Mouse (Mus musculus): Measurements from ENCODE around the gene Actg2. TPM values are rescaled to one million over a fixed set of nuclear protein-coding genes. Genes with fewer than 3 reads are reported as not detected.
A peak's percentile ranks its signal among the peaks of the same experiment; 100 is the strongest.
"Not testable (repeated sequence)": the region's sequence is repeated elsewhere in the genome, so short reads cannot be mapped to it uniquely, and the experiment has no call there.

Actg2 gene
- polyA plus RNA-seq (2015; fragmentation: Nextera tagmentation; extraction: Ambion mirVana): 2.0 and 2.8 TPM in 2 replicates

DNA sequence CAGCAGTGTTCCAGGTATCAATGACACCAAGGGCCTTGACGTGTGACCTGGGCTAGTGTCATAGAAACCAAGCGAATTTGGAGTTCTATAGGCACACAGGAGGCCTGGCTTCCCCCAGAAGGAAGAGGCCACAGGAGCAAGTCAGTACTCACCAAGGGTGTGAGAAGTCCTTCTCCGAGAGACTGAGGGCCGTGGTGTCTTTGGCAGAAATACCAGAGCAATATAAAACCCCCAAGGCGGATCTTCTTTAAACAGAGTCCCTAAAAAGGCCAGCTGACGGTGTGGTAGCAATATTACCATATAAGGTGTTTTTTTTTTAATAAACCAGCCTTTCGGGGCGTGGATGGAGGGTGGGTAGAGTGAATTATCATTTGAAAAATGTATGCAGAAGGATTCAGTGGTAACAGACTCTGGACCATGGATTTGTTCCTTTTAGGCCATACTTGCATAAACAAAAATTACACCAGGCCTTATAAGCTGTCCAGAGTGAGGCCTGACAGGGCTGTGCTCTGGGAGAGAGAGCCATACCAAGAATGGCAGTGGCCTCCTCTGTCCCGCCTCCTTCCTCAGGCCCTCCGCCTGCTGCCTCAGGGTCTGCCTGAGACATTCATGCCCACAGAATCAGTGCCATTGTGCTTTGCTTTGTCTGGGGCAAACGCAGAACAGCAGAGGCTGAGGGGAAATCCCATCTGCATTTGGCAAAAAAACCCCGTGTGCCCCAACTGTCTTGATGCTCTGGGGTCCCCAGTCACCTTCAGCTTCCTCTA lies at the start of gene Actg2:
Gene Actg2, minus strand, starts transcription at position 238 of the 767 bp plus-strand sequence.
- ATAC-seq (ENCODE audit: low FRiP score): no peak
- Histone ChIP-seq H3K27me3 (peaks cover 3% of the 10 kb centered on the region; the same call in 1 of the 2 replicates), H3K4me2 (no peak within 1 kb of the TSS), H3K27ac (no peak within 1 kb of the TSS), H3K36me3 (peaks cover under 1% of the 10 kb centered on the region; the same call in 1 of the 2 replicates), H3K9me3 (no peaks in the 10 kb centered on the region), H3K4me1 (replicated peaks) (0 out of 2 replicates have a peak, but pooled peaks cover 7% of the 10 kb centered on the region), H3K4me3 (no peak within 1 kb of the TSS), H3K9ac (no peak within 1 kb of the TSS)
- WGBS: 64% methylated on average over 12 of the region's 12 CpGs

DNA sequence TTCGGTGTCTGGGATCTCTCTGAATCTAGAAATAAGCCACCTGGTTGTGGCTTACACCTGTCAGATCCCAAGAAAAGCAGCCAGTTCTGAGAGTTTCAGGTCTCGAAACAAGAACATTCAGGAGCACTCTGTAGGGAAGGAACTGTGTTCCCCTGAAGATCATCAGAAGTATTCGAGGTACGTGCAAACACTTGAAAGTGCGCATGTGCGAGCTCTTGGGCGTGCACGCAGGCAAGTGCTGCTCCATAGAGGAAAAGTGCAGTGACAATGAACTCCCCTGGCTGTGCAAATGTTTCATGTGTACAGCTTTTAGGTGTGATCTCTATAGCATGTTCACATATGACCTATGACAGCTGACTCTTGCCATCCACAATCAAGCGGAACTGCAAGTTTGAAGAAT lies 49.3 kb upstream of the Actg2 start:
- H3K36me3 ChIP-seq; H3K27me3 ChIP-seq; H3K4me3 ChIP-seq; H3K4me2 ChIP-seq; H3K9me3 ChIP-seq; H3K4me1 ChIP-seq (replicated peaks); ATAC-seq (ENCODE audit: low FRiP score); H3K27ac ChIP-seq; H3K9ac ChIP-seq: not testable (repeated sequence)
- 89% methylated on average over 9 of the region's 9 CpGs for WGBS

DNA sequence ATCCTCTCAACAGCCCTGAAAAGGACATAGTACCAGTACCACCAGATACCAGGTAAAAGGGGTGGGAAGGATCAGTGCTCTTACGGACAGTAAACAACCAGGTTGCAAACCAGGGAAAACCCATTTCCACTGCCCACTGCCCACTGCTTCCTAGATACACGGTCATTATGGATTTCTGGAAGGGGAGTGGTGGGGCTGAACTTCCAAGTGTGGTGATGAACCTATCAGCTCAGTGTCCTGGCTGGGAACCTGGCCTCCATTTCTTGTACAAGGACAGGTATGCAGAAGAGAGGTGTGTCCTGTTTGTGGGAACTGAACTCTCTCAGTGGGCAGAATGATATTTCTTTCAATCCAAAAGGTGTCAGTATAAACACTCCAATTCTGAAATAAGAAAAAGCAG lies 47.5 kb upstream of the Actg2 start:
- Histone ChIP-seq H3K4me2 (no peak overlapping the region), H3K4me1 (replicated peaks) (0 out of 2 replicates have a peak, but pooled peaks cover 4% of the 10 kb centered on the region), H3K27me3 (peaks cover 8% of the 10 kb centered on the region), H3K9me3 (no peaks in the 10 kb centered on the region), H3K27ac (no peak overlapping the region), H3K9ac (no peak overlapping the region), H3K36me3 (no peaks in the 10 kb centered on the region), H3K4me3 (no peak overlapping the region)
- 79% methylated on average over 2 of the region's 2 CpGs for WGBS
- no peak for ATAC-seq (ENCODE audit: low FRiP score)

DNA sequence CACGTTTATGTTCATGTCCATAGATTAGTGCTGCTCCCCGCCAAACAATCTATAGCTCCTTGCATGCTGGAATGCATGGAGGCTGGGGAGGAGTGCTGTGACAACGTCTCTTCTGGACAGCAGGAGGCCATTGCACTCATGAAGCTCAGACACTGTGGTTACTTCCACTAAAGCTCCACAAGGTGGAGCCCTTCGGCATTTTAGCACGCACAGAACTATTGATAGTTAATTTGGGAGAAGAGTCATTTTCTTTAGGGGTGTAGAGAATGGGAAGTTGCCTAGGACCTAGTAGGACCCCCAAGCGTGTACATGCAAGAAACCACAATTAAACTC lies 46.8 kb upstream of the Actg2 start:
- 0 out of 2 replicates have a peak overlapping the region, but pooled peaks have one; percentile 19 for H3K9ac ChIP-seq
- H3K36me3 ChIP-seq: no peaks in the 10 kb centered on the region
- no peak overlapping the region for H3K27ac ChIP-seq
- peaks cover 8% of the 10 kb centered on the region for H3K27me3 ChIP-seq
- no peaks in the 10 kb centered on the region for H3K9me3 ChIP-seq
- H3K4me1 ChIP-seq (replicated peaks): 0 out of 2 replicates have a peak, but pooled peaks cover 4% of the 10 kb centered on the region
- ATAC-seq (ENCODE audit: low FRiP score): peak; percentile 80
- 1% methylated on average over 6 of the region's 6 CpGs for WGBS
- peak overlapping the region; percentile 22 for H3K4me2 ChIP-seq
- no peak overlapping the region for H3K4me3 ChIP-seq

DNA sequence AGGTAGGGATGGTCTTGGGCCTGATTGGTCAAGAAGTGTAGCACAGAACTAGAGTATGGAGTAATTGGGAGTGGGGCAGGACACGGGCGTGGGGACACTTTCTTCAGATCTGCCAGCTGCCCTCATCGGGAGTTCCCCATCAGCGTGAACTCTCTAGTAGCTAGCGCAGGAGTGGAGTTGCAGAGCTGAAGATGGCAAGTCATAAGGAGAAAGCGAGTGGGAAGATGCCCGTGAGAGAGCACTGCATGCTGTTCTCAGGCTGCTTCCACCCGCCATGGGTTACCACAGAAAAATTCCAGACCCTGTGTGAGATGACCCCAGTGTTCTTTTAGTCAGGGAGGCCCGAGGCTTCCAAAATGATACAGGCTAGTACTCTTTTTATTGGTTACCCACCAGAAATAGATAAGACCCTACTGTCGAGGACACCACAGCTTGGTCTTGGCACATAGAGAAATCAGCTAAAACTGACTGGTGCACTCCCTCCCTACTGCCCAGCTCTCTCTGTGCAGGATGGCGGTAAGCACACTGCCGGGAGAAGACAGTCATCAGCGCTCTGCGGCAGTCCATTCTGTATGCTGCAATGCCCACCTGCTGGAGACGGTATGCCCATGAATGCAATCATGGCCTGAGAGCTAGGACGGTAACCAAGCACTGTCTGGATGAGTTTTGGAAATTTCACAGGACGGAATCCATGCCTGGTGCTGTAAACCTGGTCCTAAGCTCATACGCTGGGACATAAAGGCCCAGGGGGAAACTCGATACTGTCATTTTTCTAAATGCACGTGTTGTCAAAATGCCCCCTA lies 46.3 kb upstream of the Actg2 start:
- H3K27ac ChIP-seq: no peak overlapping the region

DNA sequence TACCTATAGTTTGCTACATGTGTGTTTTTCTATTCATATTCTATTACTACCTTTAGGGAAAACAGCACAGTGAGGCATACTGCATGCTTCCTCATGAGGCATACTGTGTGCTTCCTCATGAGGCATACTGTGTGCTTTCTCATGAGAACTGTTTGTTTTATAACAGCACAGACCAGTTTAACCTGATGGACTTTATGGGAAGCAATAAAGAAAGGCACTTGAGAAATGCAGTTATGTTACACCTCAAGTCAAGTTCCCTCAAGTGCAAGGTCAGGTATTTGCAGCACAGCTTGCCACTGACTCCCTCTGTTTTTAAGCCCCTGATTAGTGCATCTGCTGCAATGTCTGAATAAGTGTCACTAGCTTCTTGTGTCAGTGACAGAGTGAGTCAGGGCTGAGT lies 41.5 kb upstream of the Actg2 start:
- H3K36me3 ChIP-seq: no peaks in the 10 kb centered on the region
- H3K9ac ChIP-seq: no peak overlapping the region
- no peak for ATAC-seq (ENCODE audit: low FRiP score)
- peaks cover 23% of the 10 kb centered on the region for H3K27me3 ChIP-seq
- no peak overlapping the region for H3K27ac ChIP-seq
- no peaks in the 10 kb centered on the region for H3K9me3 ChIP-seq
- no peak overlapping the region for H3K4me3 ChIP-seq
- no peak overlapping the region for H3K4me2 ChIP-seq
- peaks cover 10% of the 10 kb centered on the region for H3K4me1 ChIP-seq (replicated peaks)

More for the DNA sequence above, 46.3 kb upstream of the Actg2 start:
- Histone ChIP-seq H3K9ac (0 out of 2 replicates have a peak overlapping the region, but pooled peaks have one; percentile 19), H3K4me3 (no peak overlapping the region), H3K4me2 (peak overlapping the region; percentile 22), H3K27me3 (peaks cover 8% of the 10 kb centered on the region), H3K36me3 (no peaks in the 10 kb centered on the region), H3K9me3 (no peaks in the 10 kb centered on the region), H3K4me1 (replicated peaks) (0 out of 2 replicates have a peak, but pooled peaks cover 4% of the 10 kb centered on the region)
- peak; percentile 28; the same call in 1 of the 2 replicates for ATAC-seq (ENCODE audit: low FRiP score)
- 42% methylated on average over 20 of the region's 20 CpGs for WGBS

DNA sequence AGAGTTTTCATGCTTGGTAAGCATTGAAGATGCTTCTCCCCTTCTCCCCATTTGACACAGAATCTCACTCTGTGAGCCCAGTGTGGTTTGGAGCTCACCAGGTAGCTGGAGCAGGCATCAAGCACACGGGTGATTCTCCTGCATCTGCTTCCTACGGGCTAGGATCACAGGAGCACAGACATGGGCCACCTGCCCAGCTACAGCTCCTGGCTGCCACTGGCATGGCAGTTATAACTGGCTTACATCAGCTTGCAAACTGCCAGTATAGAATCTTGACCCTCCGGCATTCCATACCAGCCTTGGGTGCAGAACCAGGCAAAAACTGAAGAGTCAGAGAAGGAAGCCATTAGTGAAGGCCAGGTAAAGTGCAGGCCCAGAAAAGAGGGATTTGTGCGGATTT lies 39.5 kb upstream of the Actg2 start:
- Histone ChIP-seq H3K27ac (no peak overlapping the region), H3K4me3 (no peak overlapping the region), H3K9ac (no peak overlapping the region), H3K9me3 (no peaks in the 10 kb centered on the region), H3K27me3 (peaks cover 19% of the 10 kb centered on the region), H3K4me1 (replicated peaks) (peaks cover 21% of the 10 kb centered on the region), H3K4me2 (no peak overlapping the region), H3K36me3 (no peaks in the 10 kb centered on the region)
- WGBS: 78% methylated on average over 4 of the region's 4 CpGs
- ATAC-seq (ENCODE audit: low FRiP score): no peak

DNA sequence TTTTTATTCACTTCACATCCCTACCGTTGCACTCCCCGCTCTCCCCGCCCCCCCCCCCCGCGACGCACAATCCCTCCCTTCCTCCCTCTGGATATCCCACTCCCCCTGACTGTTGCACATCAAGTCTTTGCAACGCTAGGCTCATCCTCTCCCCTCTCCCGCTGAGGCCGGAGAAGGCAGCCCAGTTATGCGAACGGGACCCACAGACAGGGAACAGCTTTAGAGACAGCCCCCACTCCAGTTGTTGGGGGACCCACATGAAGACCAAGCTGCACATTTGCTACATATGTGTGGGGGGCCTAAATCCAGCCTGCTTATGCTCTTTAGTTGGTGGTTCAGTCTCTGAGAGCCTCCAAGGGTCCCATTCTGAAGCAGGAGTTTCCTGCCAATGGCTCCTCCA lies 36.6 kb upstream of the Actg2 start, which contains the start of gene Stambp:
Gene Stambp, minus strand, starts transcription at position 59 of the 400 bp plus-strand sequence.
- ATAC-seq (ENCODE audit: low FRiP score): peak; percentile 88
- Histone ChIP-seq H3K9ac (peak within 1 kb of the TSS; percentile 91), H3K4me2 (peak within 1 kb of the TSS; percentile 82), H3K36me3 (peaks cover 17% of the 10 kb centered on the region), H3K27ac (peak within 1 kb of the TSS; percentile 95), H3K4me1 (replicated peaks) (peaks cover 32% of the 10 kb centered on the region), H3K27me3 (peaks cover 15% of the 10 kb centered on the region; the same call in 1 of the 2 replicates), H3K4me3 (peak within 1 kb of the TSS; percentile 84), H3K9me3 (no peaks in the 10 kb centered on the region)
- WGBS: 0% methylated on average over 8 of the region's 11 CpGs

DNA sequence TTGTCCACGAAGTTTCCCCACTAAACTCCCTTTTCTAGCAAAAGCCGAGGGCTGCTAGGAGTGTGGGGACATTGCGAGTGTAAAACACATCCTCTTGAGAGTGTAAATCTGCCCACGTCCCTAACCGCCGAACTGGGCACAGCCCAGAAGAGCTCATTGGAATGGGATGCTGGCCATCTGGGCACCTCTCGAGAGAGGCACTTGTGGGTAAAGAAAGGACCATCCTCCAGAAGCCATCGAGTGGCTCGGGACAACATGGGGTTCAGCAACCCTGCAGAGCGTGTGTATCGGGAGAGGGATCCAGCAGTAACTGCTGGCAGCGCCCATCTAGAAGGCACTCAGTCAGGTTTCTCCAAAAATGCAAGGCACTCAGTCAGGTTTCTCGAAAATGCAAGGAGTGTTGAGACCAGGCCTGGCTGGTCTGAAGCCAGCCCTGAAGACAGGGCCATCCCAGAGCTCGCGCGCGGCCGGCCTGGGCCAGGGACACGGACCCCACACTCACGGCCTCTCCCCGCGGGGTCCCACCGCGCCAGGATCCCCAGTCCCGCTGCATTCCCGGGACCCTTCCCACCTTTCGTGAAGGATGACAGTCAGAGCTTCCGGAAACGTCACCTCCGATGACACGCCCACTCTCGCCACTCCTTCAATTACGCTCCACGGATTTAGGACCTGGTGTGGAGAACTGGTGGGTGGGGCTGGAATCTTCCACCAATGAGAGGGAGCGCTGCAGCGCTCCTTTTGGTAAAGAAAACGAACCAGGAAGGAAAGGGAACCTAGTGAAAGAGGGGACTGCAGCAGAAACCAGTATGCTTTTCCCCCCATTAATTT lies 36.0 kb upstream of the Actg2 start:
- Histone ChIP-seq H3K9ac (peak overlapping the region; percentile 91), H3K4me1 (replicated peaks) (peaks cover 32% of the 10 kb centered on the region), H3K4me2 (peak overlapping the region; percentile 82), H3K27me3 (peaks cover 13% of the 10 kb centered on the region; the same call in 1 of the 2 replicates), H3K9me3 (no peaks in the 10 kb centered on the region), H3K4me3 (peak overlapping the region; percentile 84), H3K36me3 (peaks cover 21% of the 10 kb centered on the region), H3K27ac (peak overlapping the region; percentile 95)
- 6% methylated on average over 37 of the region's 37 CpGs for WGBS
- ATAC-seq (ENCODE audit: low FRiP score): peak; percentile 98

DNA sequence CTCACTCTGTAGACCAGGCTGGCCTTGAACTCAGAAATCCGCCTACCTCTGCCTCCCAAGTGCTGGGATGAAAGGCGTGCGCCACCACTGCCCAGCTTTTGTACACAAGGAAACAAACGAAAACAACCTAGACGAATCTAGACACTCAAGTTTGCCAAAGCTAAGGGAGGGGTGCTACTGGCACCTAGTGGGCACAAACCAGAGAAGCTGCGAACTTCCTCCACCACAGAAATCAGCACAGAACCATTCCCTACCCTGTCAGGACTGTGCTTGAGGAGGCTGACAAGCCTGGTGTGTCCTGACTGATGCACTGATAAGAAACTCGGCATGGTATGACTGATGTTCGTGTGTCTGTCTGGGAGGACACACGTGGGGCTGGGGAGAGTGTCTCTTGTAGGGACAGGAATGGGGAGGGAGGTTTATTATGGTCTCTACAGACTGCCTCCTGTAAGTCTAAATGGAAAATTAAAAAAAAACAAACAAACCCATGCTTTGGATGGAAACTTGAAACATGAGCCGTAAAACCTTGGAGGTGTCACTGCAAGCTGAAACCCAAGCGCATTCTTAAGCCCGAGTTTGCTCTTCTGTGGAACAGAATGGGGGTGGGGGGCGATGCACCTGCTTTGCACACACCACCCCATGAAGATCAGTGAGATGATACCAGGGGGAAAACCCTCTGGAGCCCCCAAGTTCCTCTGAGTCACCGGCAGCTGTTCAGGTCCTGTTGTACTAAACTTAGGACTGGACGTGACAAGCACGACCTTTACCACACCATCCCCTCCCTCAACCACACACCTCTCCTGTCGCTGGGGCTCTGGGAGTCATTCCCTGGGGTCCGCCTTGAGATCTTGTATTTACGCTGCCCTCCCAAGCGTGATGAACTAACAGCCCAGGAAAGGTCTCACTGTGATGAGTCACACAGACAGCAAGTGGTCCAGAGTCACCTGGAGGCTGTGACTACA lies 33.1 kb upstream of the Actg2 start:
- Histone ChIP-seq H3K4me3 (no peak overlapping the region), H3K9ac (no peak overlapping the region), H3K27me3 (no peaks in the 10 kb centered on the region), H3K4me2 (no peak overlapping the region), H3K9me3 (no peaks in the 10 kb centered on the region), H3K4me1 (replicated peaks) (peaks cover 32% of the 10 kb centered on the region), H3K36me3 (peaks cover 46% of the 10 kb centered on the region), H3K27ac (no peak overlapping the region)
- 77% methylated on average over 20 of the region's 20 CpGs for WGBS
- no peak for ATAC-seq (ENCODE audit: low FRiP score)

DNA sequence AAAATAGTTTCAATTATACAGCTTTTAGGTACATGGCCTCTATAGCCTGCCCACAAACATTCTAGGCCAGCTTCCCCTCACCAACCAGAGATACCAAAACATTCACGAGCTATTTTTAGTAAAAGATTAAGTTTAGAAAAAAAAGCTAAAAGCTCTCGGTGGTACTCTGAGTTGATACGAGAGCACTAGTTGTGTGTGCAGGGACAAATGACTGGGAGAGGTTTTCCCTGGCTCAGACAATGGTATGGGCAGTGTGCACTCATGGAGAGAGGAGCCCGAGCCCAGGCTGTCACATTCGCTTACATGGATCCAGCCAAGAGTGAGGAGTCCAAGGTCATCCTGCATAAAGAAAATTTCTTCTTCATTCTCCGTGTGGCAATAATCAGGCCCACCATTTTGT lies 19.9 kb upstream of the Actg2 start:
- Histone ChIP-seq H3K27ac (no peak overlapping the region), H3K9ac (no peak overlapping the region), H3K4me2 (no peak overlapping the region), H3K27me3 (no peaks in the 10 kb centered on the region), H3K36me3 (peaks cover 87% of the 10 kb centered on the region), H3K4me1 (replicated peaks) (no peaks in the 10 kb centered on the region), H3K4me3 (no peak overlapping the region), H3K9me3 (no peaks in the 10 kb centered on the region)
- WGBS: 90% methylated on average over 6 of the region's 6 CpGs
- no peak for ATAC-seq (ENCODE audit: low FRiP score)
